Mouse (Mus musculus) kidney, adult 2 months (tissue): ENCODE results near the gene Gm20390.

Experiments used
- CTCF ChIP-seq: fragments of 200-500 bp; conservative IDR thresholded peaks from 2 replicates; pipeline ENCODE4 v1.5.1; 2011; ENCODE audit warnings: low read depth, mild to moderate bottlenecking, control low read depth, low read length, moderate library complexity, mixed read lengths; ENCODE audit not compliant: insufficient read depth, insufficient read length
- POLR2A ChIP-seq: fragments of 200-500 bp; IDR thresholded peaks from one replicate; pipeline ENCODE4 v1.6.1; 2011; ENCODE audit warnings: low read depth, low read length, control low read depth

GRCm38 (mm10) chr11:93957031-93957555 lies 11.0 kb downstream of the Gm20390 start:
- TF ChIP-seq CTCF: no peak
- no peak for TF ChIP-seq POLR2A
